Mouse (Mus musculus): ENCODE data around the gene Pus7. TPM values are rescaled to one million over a fixed set of nuclear protein-coding genes. Genes with fewer than 3 reads are reported as not detected.

The Pus7 gene
- total RNA-seq (2015; ENCODE audit: low replicate concordance) (14.8 and 19.6 TPM in 2 replicates), total RNA-seq (2017; ENCODE audit: low replicate concordance) (6.6 and 20.5 TPM in 2 replicates)

GRCm38 (mm10) chr5:23782931-23783877 is at the start of gene Pus7:
Pus7 (minus strand) TSS chr5:23783711.
- peak; percentile 80 for ATAC-seq (replicated peaks; ENCODE audit: low FRiP score, poor library complexity, severe bottlenecking)

- no peak for ATAC-seq (replicated peaks; ENCODE audit: low FRiP score, poor library complexity, severe bottlenecking)
Observed at GRCm38 (mm10) chr5:23830897-23831752, 47.6 kb upstream of the Pus7 start.

- peak; percentile 82 for ATAC-seq (replicated peaks; ENCODE audit: low FRiP score, poor library complexity, severe bottlenecking)
Observed at GRCm38 (mm10) chr5:23826321-23827004, 43.0 kb upstream of the Pus7 start.

GRCm38 (mm10) chr5:23824171-23824733 is 40.7 kb upstream of the Pus7 start:
- no peak for ATAC-seq (replicated peaks; ENCODE audit: low FRiP score, poor library complexity, severe bottlenecking)

- no peak for ATAC-seq (replicated peaks; ENCODE audit: low FRiP score, poor library complexity, severe bottlenecking)
Observed at GRCm38 (mm10) chr5:23822306-23822705, 38.8 kb upstream of the Pus7 start.

GRCm38 (mm10) chr5:23816681-23817080 is 33.2 kb upstream of the Pus7 start:
- ATAC-seq (replicated peaks; ENCODE audit: low FRiP score, poor library complexity, severe bottlenecking) = no peak

GRCm38 (mm10) chr5:23814841-23815240 is 31.3 kb upstream of the Pus7 start:
- no peak for ATAC-seq (replicated peaks; ENCODE audit: low FRiP score, poor library complexity, severe bottlenecking)

- no peak for ATAC-seq (replicated peaks; ENCODE audit: low FRiP score, poor library complexity, severe bottlenecking)
Observed at GRCm38 (mm10) chr5:23792726-23793125, 9.2 kb upstream of the Pus7 start.

GRCm38 (mm10) chr5:23789078-23789612 is 5.6 kb upstream of the Pus7 start:
- no peak for ATAC-seq (replicated peaks; ENCODE audit: low FRiP score, poor library complexity, severe bottlenecking)

- no peak for ATAC-seq (replicated peaks; ENCODE audit: low FRiP score, poor library complexity, severe bottlenecking)
Observed at GRCm38 (mm10) chr5:23788390-23788830, 4.9 kb upstream of the Pus7 start.

- ATAC-seq (replicated peaks; ENCODE audit: low FRiP score, poor library complexity, severe bottlenecking) = peak; percentile 88
Observed at GRCm38 (mm10) chr5:23787536-23788389, 4.3 kb upstream of the Pus7 start, which contains the start of gene Rint1. Rint1 (plus strand) TSS chr5:23787711.

- ATAC-seq (replicated peaks; ENCODE audit: low FRiP score, poor library complexity, severe bottlenecking) = no peak
Observed at GRCm38 (mm10) chr5:23782051-23782810, 1.3 kb downstream of the Pus7 start.

- no peak for ATAC-seq (replicated peaks; ENCODE audit: low FRiP score, poor library complexity, severe bottlenecking)
Observed at GRCm38 (mm10) chr5:23781172-23781571, 2.3 kb downstream of the Pus7 start.

GRCm38 (mm10) chr5:23780516-23780915 is 3.0 kb downstream of the Pus7 start:
- ATAC-seq (replicated peaks; ENCODE audit: low FRiP score, poor library complexity, severe bottlenecking) = no peak

- ATAC-seq (replicated peaks; ENCODE audit: low FRiP score, poor library complexity, severe bottlenecking) = no peak
Observed at GRCm38 (mm10) chr5:23774186-23774585, 9.3 kb downstream of the Pus7 start.

GRCm38 (mm10) chr5:23771105-23771504 is 12.4 kb downstream of the Pus7 start:
- ATAC-seq (replicated peaks; ENCODE audit: low FRiP score, poor library complexity, severe bottlenecking) = peak; percentile 85

- no peak for ATAC-seq (replicated peaks; ENCODE audit: low FRiP score, poor library complexity, severe bottlenecking)
Observed at GRCm38 (mm10) chr5:23764557-23764956, 19.0 kb downstream of the Pus7 start.

- no peak for ATAC-seq (replicated peaks; ENCODE audit: low FRiP score, poor library complexity, severe bottlenecking)
Observed at GRCm38 (mm10) chr5:23762531-23762930, 21.0 kb downstream of the Pus7 start.
